In the genomic region with DNA sequence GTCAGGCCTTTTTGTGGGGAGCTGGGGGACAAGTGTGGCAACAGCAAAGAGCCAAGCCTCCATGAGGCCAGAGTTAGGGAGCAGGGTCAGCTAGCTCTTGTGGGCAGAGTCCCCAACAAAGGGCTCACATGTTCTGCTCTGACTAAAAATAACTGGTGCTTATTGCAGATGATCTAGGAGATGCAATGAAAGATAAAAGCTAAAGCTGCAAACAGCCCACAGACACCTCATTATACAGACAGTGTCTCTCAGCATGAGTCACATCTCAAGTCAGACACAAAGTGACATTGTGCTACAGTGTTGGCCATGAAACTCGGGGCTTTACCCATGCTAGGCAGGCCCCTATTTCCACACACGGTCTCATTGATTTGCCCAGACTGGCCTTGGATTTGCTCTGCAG, we compare ENCODE assay signal across 30 mouse cellular contexts.
DNase-seq lines count a peak whose midpoint lies in the region; ATAC-seq and TF ChIP-seq lines count a peak whose summit lies in the region.
"Had no signal": no experiment of that assay in that cellular context is flagged by ENCODE, and none has a peak within 500 bp of the region (broad histone marks: within the 10 kb centered on the region; RNA-seq: fewer than 3 reads in every experiment).

No protein-coding gene starts in this region.

- TF ChIP-seq CTCF in liver, postnatal 0 days (IDR thresholded peaks at IDR 0.05; ENCODE audit: low read depth), result no peak

- H3K4me1 ChIP-seq in forebrain, embryonic 10.5 days, result peaks cover 9% of the 10 kb centered on the region; the same call in 1 of the 2 replicates
- no peaks in the 10 kb centered on the region for H3K4me1 ChIP-seq in liver, postnatal 0 days (ENCODE audit: insufficient read depth)
- H3K4me1 ChIP-seq: forebrain, embryonic 12.5 days; hindbrain, embryonic 12.5 days; limb, embryonic 13.5 days; midbrain, embryonic 15.5 days; stomach, embryonic 15.5 days had no signal

- H3K27me3 ChIP-seq in forebrain, embryonic 10.5 days (ENCODE audit: poor library complexity, severe bottlenecking), result no peaks in the 10 kb centered on the region; the same call in 1 of the 2 replicates
- peaks cover 6% of the 10 kb centered on the region; the same call in 1 of the 2 replicates for H3K27me3 ChIP-seq in liver, postnatal 0 days (ENCODE audit: insufficient read depth, low read length)
- H3K27me3 ChIP-seq: hindbrain, embryonic 12.5 days; midbrain, embryonic 15.5 days; Patski; stomach, embryonic 15.5 days had no signal

- peak; percentile 86 for ATAC-seq in frontal cortex, adult (ENCODE audit: low TSS enrichment)
- ATAC-seq in liver, postnatal 0 days, result no peak
- ATAC-seq: forebrain, postnatal 0 days; midbrain, embryonic 15.5 days; Patski had no signal

- whole genome bisulfite sequencing in forebrain, embryonic 10.5 days, result 72% methylated on average over 2 of the region's 2 CpGs
- 36% methylated on average over 2 of the region's 2 CpGs for WGBS in liver, postnatal 0 days (ENCODE audit: insufficient replicate concordance)

- H3K27ac ChIP-seq in forebrain, embryonic 10.5 days, result no peak overlapping the region
- no peak overlapping the region for H3K27ac ChIP-seq in liver, postnatal 0 days (ENCODE audit: low read depth)
- H3K27ac ChIP-seq: forebrain, embryonic 12.5 days; gastrocnemius, adult 2 months; hindbrain, embryonic 12.5 days; limb, embryonic 13.5 days; midbrain, embryonic 10.5 days; midbrain, embryonic 15.5 days; stomach, embryonic 15.5 days had no signal

- no peak overlapping the region for H3K4me2 ChIP-seq in liver, postnatal 0 days (ENCODE audit: low read depth, low read length)
- H3K4me2 ChIP-seq: forebrain, embryonic 12.5 days; heart, embryonic 11.5 days; hindbrain, embryonic 12.5 days; limb, embryonic 13.5 days; liver, embryonic 11.5 days; midbrain, embryonic 15.5 days; stomach, embryonic 15.5 days had no signal

- H3K9me3 ChIP-seq in forebrain, embryonic 10.5 days, result peaks cover 4% of the 10 kb centered on the region; the same call in 1 of the 2 replicates
- H3K9me3 ChIP-seq in liver, postnatal 0 days (ENCODE audit: low read length), result no peaks in the 10 kb centered on the region; the same call in 1 of the 2 replicates
- H3K9me3 ChIP-seq: hindbrain, embryonic 12.5 days; limb, embryonic 13.5 days; midbrain, embryonic 15.5 days; stomach, embryonic 15.5 days had no signal

- no peak overlapping the region for H3K4me3 ChIP-seq in forebrain, embryonic 10.5 days
- no peak overlapping the region for H3K4me3 ChIP-seq in liver, postnatal 0 days (ENCODE audit: low read depth, low read length)
- H3K4me3 ChIP-seq: erythroblast, embryonic 14.5 days; forebrain, embryonic 12.5 days; gastrocnemius, adult 2 months; hindbrain, embryonic 12.5 days; limb, embryonic 13.5 days; midbrain, embryonic 10.5 days; midbrain, embryonic 15.5 days; stomach, embryonic 15.5 days had no signal

- no peak overlapping the region for H3K9ac ChIP-seq in liver, postnatal 0 days (replicated peaks)
- H3K9ac ChIP-seq: forebrain, embryonic 12.5 days; forebrain, postnatal 0 days; hindbrain, embryonic 12.5 days; limb, embryonic 13.5 days; midbrain, embryonic 15.5 days; stomach, embryonic 15.5 days had no signal

- no peaks in the 10 kb centered on the region for H3K36me3 ChIP-seq in forebrain, embryonic 10.5 days (replicated peaks)
- H3K36me3 ChIP-seq in liver, postnatal 0 days (replicated peaks; ENCODE audit: insufficient read depth, low read length), result no peaks in the 10 kb centered on the region
- H3K36me3 ChIP-seq: forebrain, embryonic 12.5 days; G1E; hindbrain, embryonic 12.5 days; limb, embryonic 13.5 days; midbrain, embryonic 10.5 days; midbrain, embryonic 15.5 days; stomach, embryonic 15.5 days had no signal

- no peak for TF ChIP-seq EP300 in liver, postnatal 0 days (IDR thresholded peaks at IDR 0.05; ENCODE audit: low read depth)

- no peak for DNase-seq in frontal cortex, postnatal 25 days (ENCODE audit: low spot score in 2 of 2)
- DNase-seq in right cerebral cortex, adult 2 months (ENCODE audit: low spot score in 2 of 2), result peak; percentile 13 to 36
- DNase-seq in right cerebral cortex, postnatal 25 days, result no peak
- peak; percentile 59 for DNase-seq in induced T-regulatory cell, adult 2 months (ENCODE audit: low read depth)
- DNase-seq in forebrain, embryonic 10.5 days (ENCODE audit: extremely low spot score, low spot score), result no peak
- no peak for DNase-seq in liver, postnatal 0 days
- DNase-seq: adrenal gland, postnatal 14 days; cerebellum, adult 11-12 months; cerebellum, postnatal 10 days; forebrain, postnatal 0 days; gastrocnemius, adult 2 months; gastrocnemius, postnatal 36 days; heart, adult 18-20 months; heart, postnatal 36 days; kidney, adult 11 months; kidney, postnatal 14 days; lung, postnatal 14 days; thymus, postnatal 14 days had no signal

Comparison
In these comparisons a context has a peak if more than half of its experiments do, and no peak if none do; other contexts are left out.
1. DNase-seq: peak in right cerebral cortex, adult 2 months (2 of 2) and induced T-regulatory cell, adult 2 months (single experiment); none in frontal cortex, postnatal 25 days (0 of 2), right cerebral cortex, postnatal 25 days (single experiment), forebrain, embryonic 10.5 days (single experiment) and liver, postnatal 0 days (single experiment).